Mouse (Mus musculus): Measurements from ENCODE around the gene Ankrd44.

- TF ChIP-seq CTCF (IDR thresholded peaks at IDR 0.05; ENCODE audit: low read depth, low read length) (no peak), GATA1 (IDR thresholded peaks at IDR 0.05; ENCODE audit: borderline replicate concordance, low read length) (no peak)
Observed at GRCm38 (mm10) chr1:54874094-54874493, 52.1 kb downstream of the Ankrd44 start.

All from G1E (cell line).